Mouse (Mus musculus): ENCODE measurements around the gene Pde4d. TPM values are rescaled to one million over a fixed set of nuclear protein-coding genes. Genes with fewer than 3 reads are reported as not detected.

Pde4d gene
- polyA plus RNA-seq, 1 experiment from 2014 or later: 14.8 TPM

- Histone ChIP-seq H3K36me3 (ENCODE audit: control insufficient read depth, insufficient read depth, low read length) (no peaks in the 10 kb centered on the region), H3K4me3 (ENCODE audit: low read length) (no peak overlapping the region), H3K9me3 (ENCODE audit: control insufficient read depth, low read length) (no peaks in the 10 kb centered on the region), H3K4me1 (ENCODE audit: control insufficient read depth, insufficient read depth, low read length) (no peaks in the 10 kb centered on the region), H3K9ac (ENCODE audit: low read depth, low read length) (no peak overlapping the region), H3K27me3 (ENCODE audit: control insufficient read depth, insufficient read depth, low read length) (no peaks in the 10 kb centered on the region), H3K27ac (ENCODE audit: low read depth, low read length) (no peak overlapping the region), H3K4me2 (replicated peaks; ENCODE audit: low read depth, low read length) (no peak overlapping the region)
- 86% methylated on average over 4 of the region's 4 CpGs for WGBS
- no peak for ATAC-seq (ENCODE audit: low FRiP score, low TSS enrichment)
Measured at GRCm38 (mm10) chr13:109729612-109730011, 1279.9 kb downstream of the Pde4d start.

DNA sequence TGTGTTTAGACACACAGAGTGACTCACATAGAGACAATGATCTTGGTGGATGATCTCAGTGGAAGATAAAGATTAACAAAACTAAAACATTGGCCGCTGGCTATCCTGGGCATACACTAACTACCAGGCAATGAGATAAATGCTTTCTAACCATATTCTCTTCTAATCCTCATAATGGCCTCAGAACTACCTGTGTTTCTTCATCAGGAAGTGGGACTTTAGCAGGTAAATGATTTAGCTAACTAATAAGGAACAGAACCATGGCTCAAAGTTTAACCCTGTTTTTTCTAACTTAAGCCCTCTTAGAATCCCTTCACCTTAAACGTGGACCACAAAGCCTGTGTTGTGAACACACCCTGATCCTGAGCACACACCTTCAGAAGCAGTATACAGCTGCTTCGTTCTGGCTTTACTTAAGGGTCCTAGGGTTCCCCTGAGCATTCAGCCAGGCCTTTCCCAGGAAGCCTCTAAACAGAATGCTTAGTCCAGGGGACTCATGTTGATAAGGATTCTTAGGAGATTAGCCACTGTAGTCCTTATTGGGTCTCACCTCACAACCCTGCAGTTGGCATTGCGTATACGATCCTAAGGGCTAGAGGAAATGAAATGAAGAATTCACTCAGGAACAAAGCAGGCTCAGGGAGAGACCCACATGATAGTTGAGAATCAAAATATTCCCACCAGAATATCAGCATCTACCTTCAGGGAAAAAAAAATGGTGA is 1283.1 kb downstream of the Pde4d start:
- Histone ChIP-seq H3K27ac (ENCODE audit: low read depth, low read length) (no peak overlapping the region), H3K9me3 (ENCODE audit: control insufficient read depth, low read length) (no peaks in the 10 kb centered on the region), H3K4me1 (ENCODE audit: control insufficient read depth, insufficient read depth, low read length) (no peaks in the 10 kb centered on the region), H3K9ac (ENCODE audit: low read depth, low read length) (no peak overlapping the region), H3K27me3 (ENCODE audit: control insufficient read depth, insufficient read depth, low read length) (no peaks in the 10 kb centered on the region), H3K36me3 (ENCODE audit: control insufficient read depth, insufficient read depth, low read length) (no peaks in the 10 kb centered on the region), H3K4me2 (replicated peaks; ENCODE audit: low read depth, low read length) (no peak overlapping the region), H3K4me3 (ENCODE audit: low read length) (no peak overlapping the region)
- no peak for ATAC-seq (ENCODE audit: low FRiP score, low TSS enrichment)
- WGBS: 84% methylated on average over 5 of the region's 5 CpGs

- H3K4me1 ChIP-seq (ENCODE audit: control insufficient read depth, insufficient read depth, low read length): no peaks in the 10 kb centered on the region
- no peak for ATAC-seq (ENCODE audit: low FRiP score, low TSS enrichment)
- 48% methylated on average over 8 of the region's 8 CpGs for whole genome bisulfite sequencing
- no peaks in the 10 kb centered on the region for H3K9me3 ChIP-seq (ENCODE audit: control insufficient read depth, low read length)
- H3K27me3 ChIP-seq (ENCODE audit: control insufficient read depth, insufficient read depth, low read length): no peaks in the 10 kb centered on the region
- H3K36me3 ChIP-seq (ENCODE audit: control insufficient read depth, insufficient read depth, low read length): no peaks in the 10 kb centered on the region
- H3K4me3 ChIP-seq (ENCODE audit: low read length): no peak overlapping the region
- no peak overlapping the region for H3K4me2 ChIP-seq (replicated peaks; ENCODE audit: low read depth, low read length)
- no peak overlapping the region for H3K27ac ChIP-seq (ENCODE audit: low read depth, low read length)
- no peak overlapping the region for H3K9ac ChIP-seq (ENCODE audit: low read depth, low read length)
Measured at GRCm38 (mm10) chr13:109736290-109737078, 1286.7 kb downstream of the Pde4d start.

DNA sequence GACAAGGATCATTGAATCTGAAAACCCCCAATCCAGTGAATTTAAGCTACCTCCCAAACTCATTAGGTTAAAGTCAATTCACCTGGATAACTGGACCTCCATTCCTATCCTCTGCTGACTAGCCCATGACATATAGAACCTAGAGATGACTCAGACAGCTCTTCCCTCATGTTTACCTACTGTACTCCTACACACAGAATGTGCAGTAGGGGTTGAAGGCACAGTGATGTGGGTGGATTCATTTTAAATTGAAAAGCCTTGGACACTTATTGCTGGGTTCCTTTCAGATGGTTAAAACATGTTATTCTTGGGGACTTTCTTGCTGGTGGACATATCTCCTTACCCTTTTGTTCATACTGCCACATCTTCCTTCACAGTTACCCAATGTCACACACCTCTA is 1296.7 kb downstream of the Pde4d start:
- no peaks in the 10 kb centered on the region for H3K36me3 ChIP-seq (ENCODE audit: control insufficient read depth, insufficient read depth, low read length)
- no peak overlapping the region for H3K9ac ChIP-seq (ENCODE audit: low read depth, low read length)
- no peaks in the 10 kb centered on the region for H3K4me1 ChIP-seq (ENCODE audit: control insufficient read depth, insufficient read depth, low read length)
- H3K4me3 ChIP-seq (ENCODE audit: low read length): no peak overlapping the region
- no peak overlapping the region for H3K4me2 ChIP-seq (replicated peaks; ENCODE audit: low read depth, low read length)
- no peak overlapping the region for H3K27ac ChIP-seq (ENCODE audit: low read depth, low read length)
- H3K27me3 ChIP-seq (ENCODE audit: control insufficient read depth, insufficient read depth, low read length): no peaks in the 10 kb centered on the region
- ATAC-seq (ENCODE audit: low FRiP score, low TSS enrichment): no peak
- no peaks in the 10 kb centered on the region for H3K9me3 ChIP-seq (ENCODE audit: control insufficient read depth, low read length)

DNA sequence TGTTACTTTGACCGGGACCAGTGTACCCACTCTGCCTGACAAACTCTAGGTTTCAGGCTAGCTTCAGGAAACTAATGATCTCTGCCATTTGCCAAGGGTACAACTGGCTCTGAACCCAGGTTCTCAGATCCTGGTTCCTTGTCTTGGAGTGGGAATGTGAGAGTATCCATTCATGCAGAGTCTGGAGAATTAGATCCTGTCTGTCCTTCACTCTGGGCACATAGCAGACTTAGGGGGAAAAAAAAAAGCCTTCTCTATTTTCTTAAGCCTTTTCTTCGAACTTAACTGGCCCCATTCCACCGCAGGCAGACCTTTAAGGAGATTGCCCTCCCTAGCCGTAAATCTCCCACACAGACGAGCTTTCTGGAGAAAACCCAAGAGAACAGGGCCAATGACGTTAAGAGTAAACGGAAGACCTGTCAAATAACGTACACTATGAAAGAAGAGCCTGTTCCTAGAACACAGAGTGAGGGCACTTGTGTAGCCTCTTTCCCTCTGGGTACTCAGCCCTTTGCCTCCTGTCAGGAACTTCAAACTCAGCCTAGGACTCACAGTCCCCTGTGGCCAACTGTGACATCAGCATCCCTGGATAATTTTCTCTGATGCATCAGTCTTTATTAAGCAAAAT is 1302.6 kb downstream of the Pde4d start:
- 16% methylated on average over 8 of the region's 8 CpGs for WGBS
- no peaks in the 10 kb centered on the region for H3K9me3 ChIP-seq (ENCODE audit: control insufficient read depth, low read length)
- H3K9ac ChIP-seq (ENCODE audit: low read depth, low read length): no peak overlapping the region
- H3K4me3 ChIP-seq (ENCODE audit: low read length): no peak overlapping the region
- H3K36me3 ChIP-seq (ENCODE audit: control insufficient read depth, insufficient read depth, low read length): no peaks in the 10 kb centered on the region
- no peaks in the 10 kb centered on the region for H3K27me3 ChIP-seq (ENCODE audit: control insufficient read depth, insufficient read depth, low read length)
- no peak overlapping the region for H3K27ac ChIP-seq (ENCODE audit: low read depth, low read length)
- ATAC-seq (ENCODE audit: low FRiP score, low TSS enrichment): no peak
- 0 out of 2 replicates have a peak, but pooled peaks cover 4% of the 10 kb centered on the region for H3K4me1 ChIP-seq (ENCODE audit: control insufficient read depth, insufficient read depth, low read length)
- no peak overlapping the region for H3K4me2 ChIP-seq (replicated peaks; ENCODE audit: low read depth, low read length)

GRCm38 (mm10) chr13:109756854-109757253 is 1307.1 kb downstream of the Pde4d start:
- Histone ChIP-seq H3K4me2 (replicated peaks; ENCODE audit: low read depth, low read length) (no peak overlapping the region), H3K4me3 (ENCODE audit: low read length) (no peak overlapping the region), H3K27me3 (ENCODE audit: control insufficient read depth, insufficient read depth, low read length) (no peaks in the 10 kb centered on the region), H3K9me3 (ENCODE audit: control insufficient read depth, low read length) (no peaks in the 10 kb centered on the region), H3K27ac (ENCODE audit: low read depth, low read length) (no peak overlapping the region), H3K36me3 (ENCODE audit: control insufficient read depth, insufficient read depth, low read length) (no peaks in the 10 kb centered on the region), H3K9ac (ENCODE audit: low read depth, low read length) (no peak overlapping the region), H3K4me1 (ENCODE audit: control insufficient read depth, insufficient read depth, low read length) (0 out of 2 replicates have a peak, but pooled peaks cover 4% of the 10 kb centered on the region)
- WGBS: 89% methylated on average over 5 of the region's 5 CpGs
- no peak for ATAC-seq (ENCODE audit: low FRiP score, low TSS enrichment)

- no peak overlapping the region for H3K9ac ChIP-seq (ENCODE audit: low read depth, low read length)
- no peak overlapping the region for H3K27ac ChIP-seq (ENCODE audit: low read depth, low read length)
- ATAC-seq (ENCODE audit: low FRiP score, low TSS enrichment): peak; percentile 52; the same call in 1 of the 2 replicates
- H3K9me3 ChIP-seq (ENCODE audit: control insufficient read depth, low read length): no peaks in the 10 kb centered on the region
- 45% methylated on average over 5 of the region's 5 CpGs for whole genome bisulfite sequencing
- H3K4me3 ChIP-seq (ENCODE audit: low read length): no peak overlapping the region
- H3K27me3 ChIP-seq (ENCODE audit: control insufficient read depth, insufficient read depth, low read length): no peaks in the 10 kb centered on the region
- H3K4me1 ChIP-seq (ENCODE audit: control insufficient read depth, insufficient read depth, low read length): no peaks in the 10 kb centered on the region
- no peak overlapping the region for H3K4me2 ChIP-seq (replicated peaks; ENCODE audit: low read depth, low read length)
- no peaks in the 10 kb centered on the region for H3K36me3 ChIP-seq (ENCODE audit: control insufficient read depth, insufficient read depth, low read length)
Measured at GRCm38 (mm10) chr13:109759201-109759600, 1309.5 kb downstream of the Pde4d start.

DNA sequence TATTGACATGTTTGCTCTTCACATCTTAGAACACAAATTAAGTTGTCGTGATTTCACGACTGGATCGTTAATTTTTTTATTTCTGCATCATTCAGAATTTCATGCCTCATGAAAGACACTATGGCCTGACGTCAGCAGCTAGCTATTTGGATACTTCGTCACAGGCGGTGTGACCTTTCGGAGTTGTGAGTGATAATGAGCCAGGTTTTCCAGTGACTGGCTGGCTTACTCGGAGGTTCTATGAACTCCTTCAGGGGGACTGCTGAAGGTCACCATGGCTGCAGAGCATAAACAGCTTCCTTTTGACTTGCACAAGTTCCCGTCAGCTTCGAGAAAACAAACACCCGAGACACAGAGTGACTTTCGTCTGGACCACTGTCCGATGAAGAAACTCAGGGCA is 1311.3 kb downstream of the Pde4d start:
- no peak overlapping the region for H3K9ac ChIP-seq (ENCODE audit: low read depth, low read length)
- no peaks in the 10 kb centered on the region for H3K4me1 ChIP-seq (ENCODE audit: control insufficient read depth, insufficient read depth, low read length)
- WGBS: 43% methylated on average over 13 of the region's 13 CpGs
- H3K27me3 ChIP-seq (ENCODE audit: control insufficient read depth, insufficient read depth, low read length): no peaks in the 10 kb centered on the region
- no peaks in the 10 kb centered on the region for H3K36me3 ChIP-seq (ENCODE audit: control insufficient read depth, insufficient read depth, low read length)
- no peak overlapping the region for H3K27ac ChIP-seq (ENCODE audit: low read depth, low read length)
- no peak for ATAC-seq (ENCODE audit: low FRiP score, low TSS enrichment)
- no peaks in the 10 kb centered on the region for H3K9me3 ChIP-seq (ENCODE audit: control insufficient read depth, low read length)
- no peak overlapping the region for H3K4me2 ChIP-seq (replicated peaks; ENCODE audit: low read depth, low read length)
- H3K4me3 ChIP-seq (ENCODE audit: low read length): no peak overlapping the region

- Histone ChIP-seq H3K4me3 (ENCODE audit: low read length) (no peak overlapping the region), H3K4me1 (ENCODE audit: control insufficient read depth, insufficient read depth, low read length) (no peaks in the 10 kb centered on the region; the same call in 1 of the 2 replicates), H3K9ac (ENCODE audit: low read depth, low read length) (no peak overlapping the region), H3K36me3 (ENCODE audit: control insufficient read depth, insufficient read depth, low read length) (no peaks in the 10 kb centered on the region), H3K27me3 (ENCODE audit: control insufficient read depth, insufficient read depth, low read length) (no peaks in the 10 kb centered on the region), H3K4me2 (replicated peaks; ENCODE audit: low read depth, low read length) (no peak overlapping the region), H3K27ac (ENCODE audit: low read depth, low read length) (no peak overlapping the region), H3K9me3 (ENCODE audit: control insufficient read depth, low read length) (no peaks in the 10 kb centered on the region)
- 59% methylated on average over 7 of the region's 7 CpGs for WGBS
- no peak for ATAC-seq (ENCODE audit: low FRiP score, low TSS enrichment)
Measured at GRCm38 (mm10) chr13:109774791-109775190, 1325.0 kb downstream of the Pde4d start.

Measured in kidney, embryonic 14.5 days (tissue).